11 mouse cellular contexts compared by ENCODE assay signal in genomic region chr8:46479794-46480532, GRCm38 (mm10). TPM values are rescaled to one million over a fixed set of nuclear protein-coding genes. Genes with fewer than 3 reads are reported as not detected.
DNase-seq lines count a peak whose midpoint lies in the region; ATAC-seq lines count a peak whose summit lies in the region.
"Had no signal": no experiment of that assay in that cellular context is flagged by ENCODE, and none has a peak within 500 bp of the region (broad histone marks: within the 10 kb centered on the region; RNA-seq: fewer than 3 reads in every experiment).

No protein-coding gene starts in this region.

- H3K4me3 ChIP-seq in heart, embryonic 12.5 days, result no peak overlapping the region
- no peak overlapping the region for H3K4me3 ChIP-seq in midbrain, embryonic 13.5 days (replicated peaks)
- no peak overlapping the region for H3K4me3 ChIP-seq in midbrain, embryonic 14.5 days (replicated peaks; ENCODE audit: low read depth, low read length)
- H3K4me3 ChIP-seq in intestine, embryonic 15.5 days (replicated peaks), result no peak overlapping the region
- no peak overlapping the region for H3K4me3 ChIP-seq in stomach, embryonic 15.5 days (replicated peaks)
- H3K4me3 ChIP-seq: limb, embryonic 15.5 days had no signal

- no peaks in the 10 kb centered on the region for H3K27me3 ChIP-seq in heart, embryonic 12.5 days (replicated peaks)
- H3K27me3 ChIP-seq in midbrain, embryonic 13.5 days, result no peaks in the 10 kb centered on the region
- no peaks in the 10 kb centered on the region for H3K27me3 ChIP-seq in midbrain, embryonic 14.5 days (ENCODE audit: control insufficient read depth, insufficient read depth, low read length)
- no peaks in the 10 kb centered on the region for H3K27me3 ChIP-seq in intestine, embryonic 15.5 days (replicated peaks)
- H3K27me3 ChIP-seq in stomach, embryonic 15.5 days (replicated peaks), result no peaks in the 10 kb centered on the region
- H3K27me3 ChIP-seq: limb, embryonic 15.5 days had no signal

- DNase-seq in heart, postnatal 10 days, result no peak
- DNase-seq in midbrain, embryonic 14.5 days, result no peak
- no peak for DNase-seq in urinary bladder, adult 2 months (ENCODE audit: low spot score)
- no peak for DNase-seq in embryo, embryonic 11 days
- DNase-seq: cerebellum, adult 11-12 months; right cerebral cortex, adult 18-20 months had no signal

- peak overlapping the region; percentile 9 for H3K4me2 ChIP-seq in heart, embryonic 12.5 days
- no peak overlapping the region for H3K4me2 ChIP-seq in midbrain, embryonic 13.5 days (replicated peaks)
- no peak overlapping the region for H3K4me2 ChIP-seq in midbrain, embryonic 14.5 days (ENCODE audit: low read length)
- no peak overlapping the region for H3K4me2 ChIP-seq in intestine, embryonic 15.5 days (replicated peaks)
- H3K4me2 ChIP-seq in stomach, embryonic 15.5 days, result no peak overlapping the region
- H3K4me2 ChIP-seq: limb, embryonic 15.5 days had no signal

- 29% methylated on average over 7 of the region's 7 CpGs for WGBS in heart, embryonic 12.5 days
- WGBS in midbrain, embryonic 13.5 days, result 69% methylated on average over 7 of the region's 7 CpGs
- 67% methylated on average over 7 of the region's 7 CpGs for WGBS in midbrain, embryonic 14.5 days
- WGBS in intestine, embryonic 15.5 days, result 31% methylated on average over 7 of the region's 7 CpGs
- 33% methylated on average over 7 of the region's 7 CpGs for WGBS in stomach, embryonic 15.5 days

- ATAC-seq in heart, embryonic 12.5 days (ENCODE audit: insufficient number of reproducible peaks, low FRiP score), result peak; percentile 42; the same call in 1 of the 2 replicates
- 0 out of 2 replicates have a peak, but pooled peaks have one; percentile 43 for ATAC-seq in midbrain, embryonic 13.5 days
- ATAC-seq in midbrain, embryonic 14.5 days (ENCODE audit: low FRiP score, low TSS enrichment), result no peak
- ATAC-seq in intestine, embryonic 15.5 days, result peak; percentile 50
- no peak for ATAC-seq in stomach, embryonic 15.5 days (ENCODE audit: insufficient read depth, low FRiP score, low read depth)

- no peaks in the 10 kb centered on the region for H3K36me3 ChIP-seq in heart, embryonic 12.5 days
- no peaks in the 10 kb centered on the region for H3K36me3 ChIP-seq in midbrain, embryonic 13.5 days
- H3K36me3 ChIP-seq in midbrain, embryonic 14.5 days (ENCODE audit: control insufficient read depth, insufficient read depth, low read length), result no peaks in the 10 kb centered on the region
- 0 out of 2 replicates have a peak, but pooled peaks cover 2% of the 10 kb centered on the region for H3K36me3 ChIP-seq in intestine, embryonic 15.5 days
- H3K36me3 ChIP-seq in stomach, embryonic 15.5 days, result no peaks in the 10 kb centered on the region
- H3K36me3 ChIP-seq: limb, embryonic 15.5 days had no signal

- no peaks in the 10 kb centered on the region for H3K9me3 ChIP-seq in heart, embryonic 12.5 days (replicated peaks)
- no peaks in the 10 kb centered on the region for H3K9me3 ChIP-seq in midbrain, embryonic 13.5 days
- no peaks in the 10 kb centered on the region for H3K9me3 ChIP-seq in midbrain, embryonic 14.5 days (ENCODE audit: control insufficient read depth, low read length)
- H3K9me3 ChIP-seq in intestine, embryonic 15.5 days, result no peaks in the 10 kb centered on the region
- no peaks in the 10 kb centered on the region for H3K9me3 ChIP-seq in stomach, embryonic 15.5 days
- H3K9me3 ChIP-seq: limb, embryonic 15.5 days had no signal

- H3K4me1 ChIP-seq in heart, embryonic 12.5 days (replicated peaks), result peaks cover 23% of the 10 kb centered on the region
- H3K4me1 ChIP-seq in midbrain, embryonic 13.5 days (replicated peaks), result peaks cover 8% of the 10 kb centered on the region
- H3K4me1 ChIP-seq in midbrain, embryonic 14.5 days (ENCODE audit: control insufficient read depth, insufficient read depth, low read length), result 0 out of 2 replicates have a peak, but pooled peaks cover 7% of the 10 kb centered on the region
- peaks cover 26% of the 10 kb centered on the region; the same call in 1 of the 2 replicates for H3K4me1 ChIP-seq in intestine, embryonic 15.5 days (replicated peaks)
- peaks cover 34% of the 10 kb centered on the region for H3K4me1 ChIP-seq in stomach, embryonic 15.5 days

- H3K27ac ChIP-seq in heart, embryonic 12.5 days (ENCODE audit: poor library complexity, severe bottlenecking), result peak overlapping the region; percentile 75
- no peak overlapping the region for H3K27ac ChIP-seq in midbrain, embryonic 13.5 days
- no peak overlapping the region; the same call in 1 of the 2 replicates for H3K27ac ChIP-seq in midbrain, embryonic 14.5 days (replicated peaks; ENCODE audit: low read depth, low read length)
- H3K27ac ChIP-seq in intestine, embryonic 15.5 days, result peak overlapping the region; percentile 67
- H3K27ac ChIP-seq in stomach, embryonic 15.5 days, result peak overlapping the region; percentile 32; the same call in 1 of the 2 replicates
- H3K27ac ChIP-seq: limb, embryonic 15.5 days had no signal

- H3K9ac ChIP-seq in heart, embryonic 12.5 days, result peak overlapping the region; percentile 6
- H3K9ac ChIP-seq in midbrain, embryonic 13.5 days (replicated peaks), result no peak overlapping the region
- no peak overlapping the region for H3K9ac ChIP-seq in midbrain, embryonic 14.5 days (replicated peaks; ENCODE audit: low read length)
- no peak overlapping the region for H3K9ac ChIP-seq in intestine, embryonic 15.5 days
- no peak overlapping the region for H3K9ac ChIP-seq in stomach, embryonic 15.5 days
- H3K9ac ChIP-seq: limb, embryonic 15.5 days had no signal

- intact Hi-C loops in heart, postnatal 10 days (cut with DNase I), result loop anchor here (10.0 kb wide), 1 partner anchor 255 kb away; the partner anchor contains the start of gene Irf2

RNA-seq across cellular contexts. Expression of gene Acsl1, which starts 9.1 kb away (rescaled TPM):
- polyA plus RNA-seq in heart, embryonic 12.5 days (2016; fragmentation: Nextera tagmentation; extraction: Ambion mirVana), result 23.3 and 24.5 TPM in 2 replicates
- 100 to 1,000 TPM; 855 to 861 TPM for total RNA-seq in heart, postnatal 10 days (2021)
- polyA plus RNA-seq in midbrain, embryonic 13.5 days (2015; fragmentation: Nextera tagmentation; extraction: Ambion mirVana), result 10.9 and 11.2 TPM in 2 replicates
- polyA plus RNA-seq in midbrain, embryonic 14.5 days (2014; fragmentation: Nextera tagmentation; extraction: Ambion mirVana), result 13.9 and 20.0 TPM in 2 replicates
- polyA plus RNA-seq in intestine, embryonic 15.5 days (2015; fragmentation: Nextera tagmentation; extraction: Ambion mirVana), result 40.1 and 40.3 TPM in 2 replicates
- polyA plus RNA-seq in stomach, embryonic 15.5 days (2015; fragmentation: Nextera tagmentation; extraction: Ambion mirVana), result 24.1 and 25.7 TPM in 2 replicates
- polyA plus RNA-seq in urinary bladder, adult 2 months (2012; rRNA removed), result 44.2 and 46.6 TPM in 2 replicates

Comparison
In these comparisons a context has a peak if more than half of its experiments do, and no peak if none do; other contexts are left out.
1. ATAC-seq: peak in heart, embryonic 12.5 days (single experiment), midbrain, embryonic 13.5 days (single experiment) and intestine, embryonic 15.5 days (single experiment); none in midbrain, embryonic 14.5 days (single experiment) and stomach, embryonic 15.5 days (single experiment).
2. H3K27ac ChIP-seq: peak in heart, embryonic 12.5 days (single experiment), intestine, embryonic 15.5 days (single experiment) and stomach, embryonic 15.5 days (single experiment); none in midbrain, embryonic 13.5 days (single experiment) and midbrain, embryonic 14.5 days (single experiment).